Mouse (Mus musculus) midbrain, embryonic 11.5 days (tissue): ENCODE results near the gene Gm9972. TPM values are rescaled to one million over a fixed set of nuclear protein-coding genes. Genes with fewer than 3 reads are reported as not detected.

Source experiments
- ATAC-seq: fragments of 200-750 bp; cut with Nextera tagmentation; 2 replicates; pipeline ENCODE4 v1.8.0; 2017; ENCODE audit warnings: moderate TSS enrichment, moderate library complexity; ENCODE audit not compliant: low FRiP score
- DNase-seq: peaks from one replicate; pipeline ENCODE4 v3.0.0; 2015; ENCODE audit warnings: low spot score; ENCODE audit errors: missing footprints
- H3K27ac ChIP-seq: fragments of 300-500 bp; sonication (generic); 2 replicates; pipeline ENCODE4 v1.5.1; 2014; ENCODE audit warnings: low read depth, low read length
- H3K27me3 ChIP-seq: fragments of 300-500 bp; sonication (generic); 2 replicates; pipeline ENCODE4 v1.6.1; 2014; ENCODE audit warnings: mild to moderate bottlenecking, low read length, moderate library complexity, mixed read lengths; ENCODE audit not compliant: control insufficient read depth, insufficient read depth
- H3K36me3 ChIP-seq: fragments of 300-500 bp; sonication (generic); 2 replicates; pipeline ENCODE4 v1.6.1; 2014; ENCODE audit warnings: mild to moderate bottlenecking, low read length, moderate library complexity, mixed read lengths; ENCODE audit not compliant: control insufficient read depth, insufficient read depth
- H3K4me1 ChIP-seq: fragments of 300-500 bp; sonication (generic); 2 replicates; pipeline ENCODE4 v1.6.1; 2014; ENCODE audit warnings: low read length; ENCODE audit not compliant: control insufficient read depth, insufficient read depth
- H3K4me2 ChIP-seq: fragments of 300-500 bp; sonication (generic); 2 replicates; pipeline ENCODE4 v1.6.1; 2014; ENCODE audit warnings: mild to moderate bottlenecking, moderate library complexity
- H3K4me3 ChIP-seq: fragments of 300-500 bp; sonication (generic); 2 replicates; pipeline ENCODE4 v1.5.1; 2014; ENCODE audit warnings: low read depth, low read length
- H3K9ac ChIP-seq: fragments of 300-500 bp; sonication (generic); 2 replicates; pipeline ENCODE4 v1.6.1; 2014; ENCODE audit warnings: low read length
- H3K9me3 ChIP-seq: fragments of 300-500 bp; sonication (generic); 2 replicates; pipeline ENCODE4 v1.6.1; 2016; ENCODE audit warnings: low read length; ENCODE audit not compliant: control insufficient read depth
- WGBS: fragments of 180-500 bp; shearing (Covaris S2); extraction: QIAGEN DNeasy Blood & Tissue Kit; methylation state at CpG from one replicate; pipeline ENCODE4 v1.1.7; 2014; 5-methylcytosine and 5-hydroxymethylcytosine counted together
- polyA plus RNA-seq: library from polyadenylated mRNA; unstranded; fragments of >200 nt; fragmentation: Nextera tagmentation; extraction: Ambion mirVana; gene quantifications from 2 replicates; pipeline ENCODE4 v1.2.1, GENCODE M21; 2014

Gm9972 gene
- polyA plus RNA-seq, 1 experiment from 2014 or later, result not detected

GRCm38 (mm10) chr11:43054972-43055371 is 19.4 kb downstream of the Gm9972 start:
- H3K36me3 ChIP-seq, result no peaks in the 10 kb centered on the region
- no peak overlapping the region for H3K9ac ChIP-seq
- no peak overlapping the region for H3K4me3 ChIP-seq
- ATAC-seq (no peak), DNase-seq (no peak)
- no peak overlapping the region for H3K4me2 ChIP-seq
- no peaks in the 10 kb centered on the region for H3K27me3 ChIP-seq
- no peak overlapping the region for H3K27ac ChIP-seq
- no peaks in the 10 kb centered on the region for H3K9me3 ChIP-seq
- WGBS, result 91% methylated on average over 5 of the region's 5 CpGs
- H3K4me1 ChIP-seq, result no peaks in the 10 kb centered on the region

DNA sequence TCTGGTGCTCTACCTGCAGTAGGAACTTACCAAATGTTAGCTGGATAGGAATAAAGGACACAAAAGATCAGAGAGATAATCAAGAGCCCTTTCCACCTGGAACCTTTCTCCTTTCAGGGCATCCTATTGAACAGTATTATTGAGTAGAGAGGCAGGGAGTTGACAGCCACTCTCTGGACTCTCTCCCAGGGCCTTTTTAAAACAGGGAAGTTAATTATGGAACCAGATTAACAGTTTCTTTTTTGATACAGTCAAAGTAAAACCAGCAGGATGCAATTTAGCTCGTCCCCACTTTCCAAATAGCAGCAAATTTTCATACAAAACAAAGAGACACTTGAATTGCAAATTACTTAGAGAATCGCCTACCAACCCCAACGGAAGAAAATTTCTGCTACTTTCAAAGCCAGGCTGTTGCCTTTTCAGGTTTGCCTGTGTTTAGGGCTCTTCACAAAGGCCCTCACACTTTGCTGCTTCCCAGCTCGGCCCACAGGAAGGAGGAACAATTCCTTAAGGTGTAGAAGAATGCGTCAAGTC is 24.0 kb downstream of the Gm9972 start:
- Histone ChIP-seq H3K4me3 (no peak overlapping the region), H3K36me3 (no peaks in the 10 kb centered on the region), H3K9me3 (no peaks in the 10 kb centered on the region), H3K27ac (no peak overlapping the region), H3K27me3 (no peaks in the 10 kb centered on the region), H3K9ac (no peak overlapping the region), H3K4me1 (no peaks in the 10 kb centered on the region), H3K4me2 (no peak overlapping the region)
- no peak for DNase-seq
- no peak for ATAC-seq
- WGBS, result 36% methylated on average over 5 of the region's 5 CpGs

- Histone ChIP-seq H3K27me3 (no peaks in the 10 kb centered on the region), H3K9me3 (no peaks in the 10 kb centered on the region), H3K36me3 (no peaks in the 10 kb centered on the region), H3K27ac (no peak overlapping the region), H3K4me1 (no peaks in the 10 kb centered on the region), H3K4me3 (no peak overlapping the region), H3K9ac (no peak overlapping the region), H3K4me2 (no peak overlapping the region)
- DNase-seq (peak; percentile 31), ATAC-seq (no peak)
- WGBS, result 78% methylated on average over 3 of the region's 3 CpGs
Measured at GRCm38 (mm10) chr11:43062286-43062685, 26.7 kb downstream of the Gm9972 start.

DNA sequence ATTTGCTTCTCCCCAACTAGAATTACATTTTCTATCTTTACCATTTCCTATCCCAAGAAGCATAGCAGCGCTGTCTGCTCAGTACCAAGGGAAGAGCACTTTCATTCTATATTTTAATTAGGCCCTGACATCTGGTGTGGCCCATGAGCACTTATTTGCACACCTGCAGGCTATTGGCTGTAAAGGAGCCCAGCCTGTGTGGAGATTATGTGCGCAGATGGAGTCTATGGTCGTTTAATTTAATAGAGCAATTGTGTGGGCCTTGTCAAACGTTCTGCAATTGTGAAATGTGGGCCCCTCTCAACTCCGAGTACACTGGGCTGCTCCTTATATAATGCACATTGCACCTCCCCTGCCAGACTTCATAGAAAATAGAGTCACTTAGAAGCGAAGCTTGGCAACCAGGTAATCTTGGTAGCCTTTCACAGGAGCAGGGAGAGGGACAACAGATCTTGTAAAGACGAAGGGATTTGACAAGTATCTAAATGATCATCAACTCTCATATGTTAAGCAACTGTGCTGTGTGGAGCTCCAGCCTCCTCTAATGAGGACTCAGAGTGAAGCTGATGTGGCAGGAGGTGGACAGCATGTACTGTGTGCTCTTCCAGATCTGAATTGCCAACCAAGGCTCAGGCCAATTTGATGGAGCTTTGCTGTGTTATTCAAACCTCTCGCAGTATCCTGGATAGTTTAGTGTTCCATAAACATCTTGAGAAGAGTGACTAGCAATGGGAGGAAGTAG is 50.9 kb downstream of the Gm9972 start:
- ATAC-seq (peak; percentile 44; the same call in 1 of the 2 replicates), DNase-seq (no peak)
- H3K36me3 ChIP-seq, result no peaks in the 10 kb centered on the region
- no peaks in the 10 kb centered on the region for H3K4me1 ChIP-seq
- no peaks in the 10 kb centered on the region for H3K9me3 ChIP-seq
- WGBS, result 72% methylated on average over 8 of the region's 8 CpGs
- H3K9ac ChIP-seq, result no peak overlapping the region
- H3K4me2 ChIP-seq, result no peak overlapping the region
- no peaks in the 10 kb centered on the region for H3K27me3 ChIP-seq
- no peak overlapping the region for H3K27ac ChIP-seq
- H3K4me3 ChIP-seq, result no peak overlapping the region

Other genes starting within 250 kb of the Gm9972 start
- gene Atp10b, start 114.1 kb downstream of the Gm9972 start, polyA plus RNA-seq, result 0.11 and 0.15 TPM in 2 replicates